Mouse (Mus musculus) lung, postnatal 14 days (tissue): ENCODE results near the gene Hic1.

ENCODE experiments used
- DNase-seq: peaks from one replicate; pipeline ENCODE4 v3.0.0; 2021

Hic1 gene

GRCm38 (mm10) chr11:75169405-75170080, at the start of gene Hic1:
Gene Hic1, minus strand, starts transcription at chr11:75169519.
- DNase-seq: no peak

DNA sequence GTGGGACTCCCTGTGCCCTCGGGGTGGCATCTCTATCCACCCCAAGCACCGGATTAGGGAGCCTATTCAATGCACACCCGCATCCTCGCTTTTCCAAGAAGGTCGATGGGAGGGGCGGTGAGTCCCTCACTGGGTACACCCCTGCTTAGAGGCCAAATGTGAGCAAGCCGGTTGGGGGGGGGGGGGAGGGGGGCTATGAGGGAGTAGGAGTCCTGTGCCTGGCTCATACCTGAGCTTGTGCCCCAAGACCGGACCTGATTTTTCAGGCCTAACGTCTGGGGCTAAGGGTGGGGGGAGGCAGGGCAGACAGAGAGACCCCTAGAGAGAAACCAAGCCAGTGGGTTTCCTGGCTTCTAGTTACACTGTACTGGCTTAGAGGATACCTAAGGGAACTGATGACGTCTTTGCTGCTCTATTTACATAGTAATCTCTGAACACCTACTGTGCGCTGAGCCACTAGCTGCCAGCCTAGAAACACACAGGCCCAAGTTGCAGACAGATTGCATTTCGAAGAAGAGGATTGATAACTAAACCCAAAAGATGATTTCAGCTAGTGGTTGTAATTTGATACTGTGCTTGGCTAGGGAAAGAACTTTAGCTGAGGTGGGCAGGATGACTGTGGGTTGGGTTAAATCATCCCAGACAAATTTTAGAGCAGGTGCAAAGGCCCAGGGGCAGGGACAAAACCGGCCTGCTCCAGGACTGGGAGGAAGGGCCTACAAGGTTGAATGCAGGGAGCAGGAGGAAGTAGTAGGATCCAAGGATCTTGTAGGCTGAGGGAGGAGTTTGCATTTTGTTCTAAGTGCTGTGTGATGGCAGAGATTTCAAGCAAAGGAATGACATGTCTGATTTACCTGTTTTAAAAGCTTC, 45.0 kb upstream of the Hic1 start:
- no peak for DNase-seq

GRCm38 (mm10) chr11:75213372-75214080, 44.2 kb upstream of the Hic1 start:
- peak; percentile 69 for DNase-seq

DNA sequence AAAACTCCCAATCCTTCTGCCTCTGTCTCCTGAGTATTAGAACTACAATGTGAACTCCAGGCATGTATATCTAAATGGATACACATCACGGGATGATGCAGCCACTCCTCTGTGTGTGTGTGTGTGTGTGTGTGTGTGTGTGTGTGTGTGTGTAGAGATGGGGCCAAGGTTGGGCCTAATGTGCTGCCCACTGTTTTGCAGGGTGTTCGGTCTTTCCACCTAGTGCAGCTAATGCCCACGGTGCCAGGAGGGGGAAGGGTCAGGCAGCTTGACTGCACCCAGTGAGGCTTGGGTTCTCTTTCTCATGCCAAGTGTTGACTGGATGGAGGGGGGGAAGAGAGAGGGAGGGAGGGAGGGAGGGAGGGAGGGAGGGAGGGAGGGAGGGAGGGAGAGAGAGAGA, 43.6 kb upstream of the Hic1 start:
- DNase-seq: no peak

GRCm38 (mm10) chr11:75212031-75212667, 42.8 kb upstream of the Hic1 start:
- DNase-seq: no peak

GRCm38 (mm10) chr11:75210755-75211154, 41.4 kb upstream of the Hic1 start:
- no peak for DNase-seq

DNA sequence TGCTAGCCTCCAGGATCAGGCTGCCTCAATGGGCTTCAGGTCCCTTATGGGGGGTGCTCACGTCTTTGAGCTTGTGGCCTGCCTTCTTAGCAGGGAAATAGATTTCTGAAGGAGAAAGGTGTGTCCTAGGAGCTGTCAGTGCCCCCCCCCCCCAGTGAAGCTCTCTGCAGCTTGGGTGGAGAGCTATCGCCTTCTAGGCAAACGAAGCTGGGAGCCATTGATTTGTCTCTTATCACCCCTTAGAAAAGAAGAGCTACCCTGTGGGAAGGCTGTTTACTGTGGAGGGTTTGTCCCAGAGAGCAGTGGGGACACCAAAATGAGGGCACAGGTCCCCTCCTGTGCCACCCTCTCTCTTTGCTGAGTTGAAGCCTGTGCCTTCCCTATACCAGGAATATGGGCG, 40.8 kb upstream of the Hic1 start:
- no peak for DNase-seq

DNA sequence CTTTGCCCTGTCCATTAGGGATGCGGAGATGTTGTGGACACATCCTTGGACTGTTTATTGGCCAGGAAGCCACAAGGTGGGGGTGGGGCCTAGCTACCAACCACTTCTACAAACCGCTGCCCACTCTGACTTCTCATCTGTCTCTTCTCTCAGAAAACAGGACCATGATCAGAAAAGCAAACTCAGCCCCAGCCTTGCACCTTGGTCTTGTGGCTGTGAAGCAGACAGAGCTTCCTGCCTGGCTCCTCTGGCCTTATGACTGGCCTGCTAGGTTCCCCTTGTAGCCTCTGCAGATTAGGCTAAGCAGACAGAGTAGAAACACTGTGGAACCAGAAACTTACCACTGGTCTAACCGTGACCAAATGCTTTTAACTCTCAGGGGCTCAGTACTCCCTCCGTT, 40.0 kb upstream of the Hic1 start:
- DNase-seq: no peak

- no peak for DNase-seq
Observed at GRCm38 (mm10) chr11:75206347-75206746, 37.0 kb upstream of the Hic1 start.

GRCm38 (mm10) chr11:75204472-75204871, 35.2 kb upstream of the Hic1 start:
- no peak for DNase-seq

GRCm38 (mm10) chr11:75203926-75204325, 34.6 kb upstream of the Hic1 start:
- no peak for DNase-seq

- DNase-seq: no peak
Observed at GRCm38 (mm10) chr11:75201721-75202120, 32.4 kb upstream of the Hic1 start.

DNA sequence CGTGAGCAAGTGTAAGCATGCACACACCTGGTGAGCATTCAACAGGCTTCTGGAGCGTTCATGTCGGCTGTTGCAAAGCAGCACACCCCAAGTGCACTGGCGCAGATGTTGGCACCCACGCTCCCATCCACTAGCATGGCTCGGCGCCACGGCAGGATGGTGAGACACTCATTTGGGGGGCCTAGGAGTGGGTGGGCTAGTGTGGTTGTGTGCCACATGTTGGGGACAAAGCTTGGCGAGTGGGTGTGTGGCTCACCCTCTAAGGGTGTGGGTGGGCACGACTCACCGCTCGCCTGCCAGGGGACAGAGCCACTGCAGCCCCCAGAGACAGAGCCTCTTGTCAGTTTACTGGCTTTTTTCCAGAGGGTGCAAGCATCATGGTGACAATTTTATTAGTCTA, 31.6 kb upstream of the Hic1 start:
- no peak for DNase-seq

DNA sequence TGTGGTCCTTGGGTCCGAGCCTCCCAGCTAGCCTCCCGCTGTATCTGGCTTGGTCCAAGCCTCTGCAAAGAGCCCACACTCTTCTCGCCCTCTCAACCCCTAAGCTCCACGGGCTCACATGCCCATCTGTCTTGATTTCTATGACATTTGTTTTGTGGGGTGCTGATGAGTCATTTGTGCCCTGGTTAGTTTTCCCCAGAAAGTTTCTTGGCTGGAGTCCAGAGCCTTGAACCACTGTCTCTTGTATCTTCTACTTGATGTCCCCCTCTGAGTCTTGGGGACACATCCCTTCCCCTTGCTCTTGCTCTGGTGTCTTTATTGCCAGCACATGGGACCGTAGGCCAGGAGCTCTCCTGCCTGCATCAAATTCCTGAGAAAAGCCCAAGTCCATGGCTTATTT, 30.6 kb upstream of the Hic1 start:
- no peak for DNase-seq

- DNase-seq: no peak
Observed at GRCm38 (mm10) chr11:75198792-75199191, 29.5 kb upstream of the Hic1 start.

DNA sequence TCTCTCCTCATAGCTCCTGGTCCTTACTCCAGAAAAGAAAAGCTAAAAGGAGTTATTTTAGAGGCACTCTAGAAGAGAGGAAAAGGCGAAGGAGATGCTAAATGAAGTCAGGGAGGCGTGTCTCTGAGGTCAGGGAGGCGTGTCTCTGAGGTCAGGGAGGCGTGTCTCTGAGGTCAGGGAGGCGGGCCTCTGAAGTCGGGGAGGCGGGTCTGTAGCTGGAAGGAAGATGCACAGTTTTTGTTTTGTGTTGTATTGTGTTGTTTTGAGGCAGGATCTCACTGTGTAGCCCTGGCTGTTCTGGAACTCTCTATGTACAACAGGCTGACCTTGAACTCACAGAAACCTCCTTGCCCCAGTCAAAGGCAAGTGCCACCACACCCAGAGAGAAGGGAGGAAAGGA, 28.6 kb upstream of the Hic1 start:
- DNase-seq: no peak

DNA sequence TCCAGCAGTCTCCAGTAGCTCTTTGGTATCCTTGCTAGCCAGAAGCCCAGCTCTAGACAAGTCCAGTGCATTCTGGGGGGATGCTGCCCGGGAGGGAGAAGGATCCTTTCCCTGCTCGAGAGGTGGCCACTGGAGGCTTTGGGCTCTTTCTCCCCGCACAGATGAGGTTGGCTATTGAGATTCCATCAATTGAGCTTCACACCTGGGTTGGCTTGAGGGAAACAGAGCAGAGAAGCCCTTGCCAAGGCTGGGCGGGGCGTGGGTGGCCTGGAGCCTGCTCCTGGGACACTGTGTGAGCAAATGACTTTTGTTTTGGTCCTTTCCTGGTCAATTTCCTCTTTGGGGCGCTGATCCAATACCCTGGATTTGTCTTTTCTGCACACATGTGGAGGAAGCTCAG, 26.8 kb upstream of the Hic1 start:
- no peak for DNase-seq

DNA sequence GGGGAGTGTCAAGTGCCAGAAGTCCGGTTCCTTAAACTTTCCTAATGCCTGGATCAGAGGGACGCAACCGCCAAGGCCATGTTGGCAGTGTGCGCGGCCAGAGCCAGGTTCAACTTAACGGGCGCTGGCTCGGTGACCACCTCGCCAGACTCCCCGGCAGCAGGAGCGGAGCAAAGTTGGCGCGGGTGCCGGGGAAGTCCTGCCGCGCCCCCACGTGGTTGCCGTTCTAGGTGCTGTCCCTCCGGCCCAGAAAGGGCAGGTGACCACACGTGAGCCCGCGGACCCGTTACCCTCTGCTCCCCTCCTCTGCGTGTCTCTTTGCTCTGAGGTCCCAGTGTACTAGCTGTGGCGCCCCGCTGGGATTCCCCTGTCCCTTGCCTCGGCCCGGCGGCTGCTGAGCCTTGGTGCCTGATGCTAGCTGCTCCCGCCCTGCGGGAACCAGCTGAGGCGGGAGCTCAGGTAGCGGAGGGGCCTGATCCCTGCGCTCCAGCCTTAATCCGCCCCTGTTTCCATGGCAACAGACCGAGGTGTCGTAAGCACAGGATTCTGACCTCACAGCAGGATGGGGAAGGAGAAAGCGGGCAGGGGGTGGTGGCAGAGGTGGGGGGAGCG, 25.6 kb upstream of the Hic1 start:
- peak; percentile 51 for DNase-seq

GRCm38 (mm10) chr11:75194121-75194849, 25.0 kb upstream of the Hic1 start:
- peak; percentile 24 for DNase-seq

DNA sequence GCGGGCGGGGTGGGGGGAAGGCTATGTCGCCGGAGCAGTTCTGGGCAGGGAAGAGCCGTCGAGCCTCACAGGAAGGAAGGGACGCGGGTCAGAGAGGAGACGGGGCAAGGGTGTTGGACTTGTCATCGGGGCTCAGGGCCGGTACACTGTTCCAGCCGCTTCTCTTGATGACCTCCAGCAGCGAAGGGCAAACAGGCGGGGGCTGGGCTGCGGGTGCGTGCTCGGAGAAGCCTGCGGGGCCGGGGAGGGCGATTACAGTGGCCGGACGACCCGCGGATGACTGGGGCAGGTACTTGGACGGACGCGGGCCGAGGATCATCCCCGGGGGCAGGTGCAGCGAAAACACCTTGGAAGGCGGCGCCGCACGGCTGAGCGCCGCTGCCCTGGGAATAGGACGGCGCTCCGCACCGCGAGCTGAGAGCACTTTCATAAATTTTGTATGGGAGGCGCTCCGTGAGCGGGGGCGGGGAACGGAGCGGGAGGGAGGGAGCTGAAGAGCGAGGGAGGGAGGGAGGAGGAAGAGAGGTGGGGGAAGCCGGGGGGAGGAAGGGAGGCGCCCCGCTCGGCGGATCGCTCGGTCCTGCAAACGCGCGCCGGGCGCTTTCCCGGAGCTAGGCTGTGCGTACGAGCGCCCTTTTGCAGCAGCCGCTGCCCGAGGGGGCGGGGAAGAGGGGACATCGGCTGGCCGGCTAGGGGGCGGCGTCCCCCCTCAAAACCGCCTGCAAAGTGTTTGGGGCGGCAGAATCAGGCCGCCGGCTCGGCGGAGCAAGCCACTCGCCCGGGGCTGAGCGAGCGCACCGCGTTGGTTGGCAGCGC, 24.1 kb upstream of the Hic1 start, which contains the start of gene Rtn4rl1:
Gene Rtn4rl1, plus strand, starts transcription at position 528 of the 816 bp plus-strand sequence.
- DNase-seq: peak; percentile 67
